Mouse (Mus musculus): ENCODE measurements around the gene Ushbp1. TPM values are rescaled to one million over a fixed set of nuclear protein-coding genes. Genes with fewer than 3 reads are reported as not detected.

The Ushbp1 gene
- polyA plus RNA-seq, 1 experiment from 2014 or later = 4.1 TPM

- peaks cover 11% of the 10 kb centered on the region for H3K4me1 ChIP-seq (replicated peaks; ENCODE audit: control insufficient read depth, insufficient read depth)
- 81% methylated on average over 9 of the region's 9 CpGs for WGBS
- H3K27me3 ChIP-seq (ENCODE audit: control insufficient read depth, insufficient read depth, low read length) = no peaks in the 10 kb centered on the region
- TF ChIP-seq CTCF (IDR thresholded peaks at IDR 0.05; ENCODE audit: low read depth) = no peak
- no peak for TF ChIP-seq EP300 (optimal IDR thresholded peaks at IDR 0.05)
- H3K4me3 ChIP-seq (ENCODE audit: low read depth, low read length) = no peak overlapping the region
- H3K27ac ChIP-seq (replicated peaks) = no peak overlapping the region
- ATAC-seq (ENCODE audit: low FRiP score, low TSS enrichment) = no peak
- DNase-seq (ENCODE audit: low spot score) = no peak
- no peak overlapping the region for H3K9ac ChIP-seq (ENCODE audit: low read length)
- no peaks in the 10 kb centered on the region for H3K9me3 ChIP-seq (ENCODE audit: control insufficient read depth, low read length)
- H3K36me3 ChIP-seq (ENCODE audit: control insufficient read depth, insufficient read depth, low read length) = peaks cover 3% of the 10 kb centered on the region
- no peak overlapping the region; the same call in 1 of the 2 replicates for H3K4me2 ChIP-seq (replicated peaks; ENCODE audit: low read depth)
Observed at GRCm38 (mm10) chr8:71404951-71405351, 9.3 kb upstream of the Ushbp1 start.

- Histone ChIP-seq H3K4me3 (ENCODE audit: low read depth, low read length) (no peak overlapping the region), H3K27me3 (ENCODE audit: control insufficient read depth, insufficient read depth, low read length) (no peaks in the 10 kb centered on the region), H3K9ac (ENCODE audit: low read length) (no peak overlapping the region), H3K4me1 (replicated peaks; ENCODE audit: control insufficient read depth, insufficient read depth) (peaks cover 11% of the 10 kb centered on the region), H3K36me3 (ENCODE audit: control insufficient read depth, insufficient read depth, low read length) (peaks cover 2% of the 10 kb centered on the region; the same call in 1 of the 2 replicates), H3K4me2 (replicated peaks; ENCODE audit: low read depth) (no peak overlapping the region), H3K9me3 (ENCODE audit: control insufficient read depth, low read length) (no peaks in the 10 kb centered on the region), H3K27ac (replicated peaks) (no peak overlapping the region)
- WGBS = 87% methylated on average over 8 of the region's 8 CpGs
- DNase-seq (ENCODE audit: low spot score) (no peak), ATAC-seq (ENCODE audit: low FRiP score, low TSS enrichment) (no peak)
- TF ChIP-seq CTCF (IDR thresholded peaks at IDR 0.05; ENCODE audit: low read depth) (no peak), EP300 (optimal IDR thresholded peaks at IDR 0.05) (no peak)
Observed at GRCm38 (mm10) chr8:71404011-71404410, 8.4 kb upstream of the Ushbp1 start.

- Histone ChIP-seq H3K9ac (ENCODE audit: low read length) (no peak overlapping the region), H3K4me2 (replicated peaks; ENCODE audit: low read depth) (no peak overlapping the region), H3K27ac (replicated peaks) (no peak overlapping the region), H3K9me3 (ENCODE audit: control insufficient read depth, low read length) (no peaks in the 10 kb centered on the region), H3K4me3 (ENCODE audit: low read depth, low read length) (no peak overlapping the region), H3K27me3 (ENCODE audit: control insufficient read depth, insufficient read depth, low read length) (no peaks in the 10 kb centered on the region), H3K4me1 (replicated peaks; ENCODE audit: control insufficient read depth, insufficient read depth) (peaks cover 11% of the 10 kb centered on the region), H3K36me3 (ENCODE audit: control insufficient read depth, insufficient read depth, low read length) (peaks cover 5% of the 10 kb centered on the region; the same call in 1 of the 2 replicates)
- no peak for ATAC-seq (ENCODE audit: low FRiP score, low TSS enrichment)
- DNase-seq (ENCODE audit: low spot score) = no peak
- WGBS = 62% methylated on average over 6 of the region's 6 CpGs
- TF ChIP-seq CTCF (IDR thresholded peaks at IDR 0.05; ENCODE audit: low read depth) (no peak), EP300 (optimal IDR thresholded peaks at IDR 0.05) (no peak)
Observed at GRCm38 (mm10) chr8:71403107-71403885, 7.7 kb upstream of the Ushbp1 start.

- Histone ChIP-seq H3K4me3 (ENCODE audit: low read depth, low read length) (no peak overlapping the region), H3K27ac (replicated peaks) (no peak overlapping the region), H3K4me1 (replicated peaks; ENCODE audit: control insufficient read depth, insufficient read depth) (peaks cover 13% of the 10 kb centered on the region), H3K9me3 (ENCODE audit: control insufficient read depth, low read length) (no peaks in the 10 kb centered on the region), H3K27me3 (ENCODE audit: control insufficient read depth, insufficient read depth, low read length) (no peaks in the 10 kb centered on the region), H3K4me2 (replicated peaks; ENCODE audit: low read depth) (no peak overlapping the region), H3K9ac (ENCODE audit: low read length) (no peak overlapping the region), H3K36me3 (ENCODE audit: control insufficient read depth, insufficient read depth, low read length) (peaks cover 6% of the 10 kb centered on the region; the same call in 1 of the 2 replicates)
- DNase-seq (ENCODE audit: low spot score) (no peak), ATAC-seq (ENCODE audit: low FRiP score, low TSS enrichment) (no peak)
- TF ChIP-seq CTCF (IDR thresholded peaks at IDR 0.05; ENCODE audit: low read depth) (no peak), EP300 (optimal IDR thresholded peaks at IDR 0.05) (no peak)
- 84% methylated on average over 9 of the region's 9 CpGs for WGBS
Observed at GRCm38 (mm10) chr8:71402446-71402964, 6.9 kb upstream of the Ushbp1 start.

- Histone ChIP-seq H3K27ac (replicated peaks) (no peak overlapping the region), H3K9me3 (ENCODE audit: control insufficient read depth, low read length) (no peaks in the 10 kb centered on the region), H3K36me3 (ENCODE audit: control insufficient read depth, insufficient read depth, low read length) (peaks cover 6% of the 10 kb centered on the region; the same call in 1 of the 2 replicates), H3K4me1 (replicated peaks; ENCODE audit: control insufficient read depth, insufficient read depth) (peaks cover 12% of the 10 kb centered on the region), H3K9ac (ENCODE audit: low read length) (no peak overlapping the region), H3K4me2 (replicated peaks; ENCODE audit: low read depth) (no peak overlapping the region), H3K4me3 (ENCODE audit: low read depth, low read length) (no peak overlapping the region), H3K27me3 (ENCODE audit: control insufficient read depth, insufficient read depth, low read length) (no peaks in the 10 kb centered on the region)
- DNase-seq (ENCODE audit: low spot score) = peak; percentile 10
- no peak for ATAC-seq (ENCODE audit: low FRiP score, low TSS enrichment)
- no peak for TF ChIP-seq CTCF (IDR thresholded peaks at IDR 0.05; ENCODE audit: low read depth)
Observed at GRCm38 (mm10) chr8:71401454-71401853, 5.9 kb upstream of the Ushbp1 start.

- no peak for TF ChIP-seq EP300 (optimal IDR thresholded peaks at IDR 0.05)
- no peak for TF ChIP-seq CTCF (IDR thresholded peaks at IDR 0.05; ENCODE audit: low read depth)
- Histone ChIP-seq H3K4me1 (replicated peaks; ENCODE audit: control insufficient read depth, insufficient read depth) (peaks cover 8% of the 10 kb centered on the region), H3K4me3 (ENCODE audit: low read depth, low read length) (no peak overlapping the region), H3K9me3 (ENCODE audit: control insufficient read depth, low read length) (no peaks in the 10 kb centered on the region), H3K4me2 (replicated peaks; ENCODE audit: low read depth) (no peak overlapping the region), H3K27me3 (ENCODE audit: control insufficient read depth, insufficient read depth, low read length) (no peaks in the 10 kb centered on the region), H3K9ac (ENCODE audit: low read length) (no peak overlapping the region), H3K27ac (replicated peaks) (no peak overlapping the region), H3K36me3 (ENCODE audit: control insufficient read depth, insufficient read depth, low read length) (peaks cover 6% of the 10 kb centered on the region; the same call in 1 of the 2 replicates)
- peak; percentile 6 for DNase-seq (ENCODE audit: low spot score)
- ATAC-seq (ENCODE audit: low FRiP score, low TSS enrichment) = no peak
- 92% methylated on average over 2 of the region's 2 CpGs for WGBS
Observed at GRCm38 (mm10) chr8:71400826-71401225, 5.2 kb upstream of the Ushbp1 start.
